Mouse (Mus musculus) CH12.LX (cell line): ENCODE data around the gene Gm5089.

ENCODE experiments used
- BHLHE40 ChIP-seq: IDR thresholded peaks from 2 replicates; pipeline ENCODE4 v1.6.1; 2011; ENCODE audit warnings: mild to moderate bottlenecking, low read depth, low read length, improper control_type of control experiment
- CHD2 ChIP-seq: IDR thresholded peaks from 2 replicates; pipeline ENCODE4 v1.6.1; 2011; ENCODE audit warnings: low read length, improper control_type of control experiment
- CTCF ChIP-seq, 2 experiments: IDR thresholded peaks in 1 of 2; conservative IDR thresholded peaks in 1 of 2; 2 replicates each; pipeline ENCODE4 v1.5.1; 2011 to 2012; ENCODE audit warnings: low read depth in 2 of 2, low read length in 2 of 2, improper control_type of control experiment in 1 of 2, inconsistent platforms in 1 of 2, mild to moderate bottlenecking in 1 of 2, moderate library complexity in 1 of 2
- EP300 ChIP-seq: IDR thresholded peaks from 2 replicates; pipeline ENCODE4 v1.6.1; 2011; ENCODE audit warnings: low read length, improper control_type of control experiment
- IRF4 ChIP-seq: IDR thresholded peaks from 2 replicates; pipeline ENCODE4 v1.6.1; 2014; ENCODE audit warnings: low read depth, mild to moderate bottlenecking, inconsistent platforms, low read length, improper control_type of control experiment
- MYC ChIP-seq: IDR thresholded peaks from 2 replicates; pipeline ENCODE4 v1.6.1; 2011; ENCODE audit warnings: low read depth, mild to moderate bottlenecking, improper control_type of control experiment, low read length
- POLR2A ChIP-seq: IDR thresholded peaks from 2 replicates; pipeline ENCODE4 v1.6.1; 2011; ENCODE audit warnings: low read depth, mild to moderate bottlenecking, improper control_type of control experiment, low read length
- RCOR1 ChIP-seq: conservative IDR thresholded peaks from 2 replicates; pipeline ENCODE4 v1.6.1; 2012; ENCODE audit warnings: low read depth, mild to moderate bottlenecking, inconsistent platforms, low read length, improper control_type of control experiment

- TF ChIP-seq RCOR1 (no peak), POLR2A (no peak), CHD2 (no peak), EP300 (no peak), CTCF (conservative IDR thresholded peaks at IDR 0.05 in 1 of 2, IDR thresholded peaks at IDR 0.05 in 1 of 2; ENCODE audit: low read depth in 2 of 2, low read length in 2 of 2) (no peak), IRF4 (no peak), MYC (no peak), BHLHE40 (no peak)
Observed at GRCm38 (mm10) chr14:122489041-122489440, 38.1 kb upstream of the Gm5089 start.
